Mouse (Mus musculus): ENCODE measurements around the gene Gli1.

DNA sequence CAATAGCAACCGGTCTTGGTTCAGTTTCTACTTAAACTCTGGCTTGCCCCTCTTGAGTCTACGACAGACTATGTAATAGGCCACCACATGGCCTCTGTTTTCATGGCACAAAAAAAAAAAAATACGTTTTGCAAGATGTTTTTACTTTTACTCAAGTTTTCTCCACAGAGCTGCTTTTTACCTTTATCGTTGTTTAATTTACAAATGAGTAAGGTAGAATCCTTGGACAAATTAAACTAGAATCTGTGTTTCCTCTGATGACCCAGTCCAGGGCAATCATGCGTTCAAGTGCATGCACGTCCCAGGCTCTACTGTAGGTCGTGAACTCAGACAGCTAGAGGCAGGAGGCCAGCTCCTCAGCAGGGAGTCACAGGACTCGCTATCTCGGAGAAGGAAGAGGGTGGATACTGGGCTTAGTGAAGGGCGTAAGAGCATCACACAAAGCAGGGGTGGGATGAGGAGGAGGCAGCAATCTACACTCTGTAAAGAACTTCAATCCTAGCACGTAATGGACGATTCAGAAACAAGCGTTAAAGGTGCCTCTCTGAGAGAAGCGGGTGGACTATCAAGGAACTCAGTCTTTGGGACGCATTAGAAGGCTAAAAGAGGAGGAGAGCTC lies 52.1 kb downstream of the Gli1 start:
- TF ChIP-seq CTCF (IDR thresholded peaks at IDR 0.05; ENCODE audit: low read depth, low read length) (no peak), EP300 (IDR thresholded peaks at IDR 0.05; ENCODE audit: insufficient read depth, low read depth, low read length) (no peak), POLR2A (IDR thresholded peaks at IDR 0.05; ENCODE audit: insufficient read depth, low read length) (no peak)
